Mouse (Mus musculus) spleen, adult 2 months (tissue): ENCODE results near the gene Gm49383.
"Not testable (repeated sequence)": the region's sequence is repeated elsewhere in the genome, so short reads cannot be mapped to it uniquely, and the experiment has no call there.

Experiments
- CTCF ChIP-seq: fragments of 200-500 bp; IDR thresholded peaks from 2 replicates; pipeline ENCODE4 v1.5.1; 2011; ENCODE audit warnings: mild to moderate bottlenecking, inconsistent platforms; ENCODE audit not compliant: insufficient read depth, insufficient read length, insufficient replicate concordance; ENCODE audit errors: extremely low read depth
- POLR2A ChIP-seq: fragments of 200-500 bp; IDR thresholded peaks from 2 replicates; pipeline ENCODE4 v1.6.1; 2011; ENCODE audit warnings: low read depth, low read length, inconsistent platforms

DNA sequence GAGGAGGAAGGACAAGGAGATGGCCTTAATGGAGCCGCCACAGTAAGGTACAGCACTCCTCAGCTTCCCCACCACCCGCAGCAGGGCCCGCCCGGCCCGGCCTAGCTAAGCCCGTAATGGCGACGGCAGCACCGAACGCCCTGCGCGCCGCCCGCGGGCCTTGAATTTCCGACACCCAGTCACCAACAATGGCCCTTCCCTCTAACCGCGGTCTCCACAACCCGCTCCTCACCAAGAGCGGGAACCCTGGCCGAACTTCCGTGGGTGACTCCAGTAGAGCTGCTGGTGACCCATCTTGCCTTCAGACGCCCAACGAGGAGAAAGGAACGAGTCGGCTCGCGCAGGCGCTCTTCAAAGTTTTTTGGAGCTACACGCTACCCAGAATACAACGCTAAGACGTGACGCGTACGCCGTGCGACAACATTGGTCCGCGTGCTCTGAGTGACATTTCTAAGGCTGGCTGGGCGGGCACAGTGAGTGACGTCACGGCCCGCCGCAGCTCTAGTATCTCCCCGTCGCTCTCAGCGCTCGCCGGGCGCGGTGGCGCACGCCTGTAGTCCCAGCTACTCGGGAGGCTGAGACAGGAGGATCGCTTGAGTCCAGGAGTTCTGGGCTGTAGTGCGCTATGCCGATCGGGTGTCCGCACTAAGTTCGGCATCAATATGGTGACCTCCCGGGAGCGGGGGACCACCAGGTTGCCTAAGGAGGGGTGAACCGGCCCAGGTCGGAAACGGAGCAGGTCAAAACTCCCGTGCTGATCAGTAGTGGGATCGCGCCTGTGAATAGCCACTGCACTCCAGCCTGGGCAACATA is 37.9 kb downstream of the Gm49383 start, which contains the start of gene Rps29:
- peak; percentile 82 for TF ChIP-seq POLR2A
- not testable (repeated sequence) for TF ChIP-seq CTCF
